Mouse (Mus musculus): ENCODE data around the gene Ndufa6.
A peak's percentile ranks its signal among the peaks of the same experiment; 100 is the strongest.

Ndufa6 gene

DNA sequence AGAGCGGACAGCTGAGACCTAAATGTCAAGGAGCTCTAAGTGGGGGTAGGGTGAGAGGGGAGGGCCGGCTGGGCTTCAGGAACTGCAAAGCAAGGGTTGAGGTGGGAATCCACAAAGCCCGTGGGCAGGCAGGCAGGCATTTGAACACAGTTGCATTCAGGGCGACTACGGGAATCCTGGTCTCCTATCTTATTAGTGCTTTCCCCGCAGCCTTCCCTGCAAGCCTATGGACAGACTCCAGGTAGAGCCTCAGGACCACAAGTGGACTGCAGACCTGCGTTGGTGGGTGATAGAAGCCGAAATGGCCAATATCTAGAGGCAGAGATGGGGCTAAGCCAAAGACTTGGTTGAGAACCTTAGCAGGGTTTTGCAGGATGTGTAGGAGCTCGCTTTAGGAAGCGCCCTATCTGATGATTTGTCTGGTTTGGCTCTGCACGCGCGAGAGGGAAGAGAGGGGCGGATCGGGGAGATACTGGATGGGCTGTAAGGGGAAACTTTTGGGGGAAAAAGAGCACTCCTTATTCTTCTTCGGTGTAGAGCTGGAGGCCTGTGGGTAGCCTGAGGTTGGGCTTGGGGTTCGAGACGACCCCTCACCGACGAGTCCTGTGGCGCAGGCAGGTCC, 13.6 kb downstream of the Ndufa6 start:
- DNase-seq: peak; percentile 4

DNA sequence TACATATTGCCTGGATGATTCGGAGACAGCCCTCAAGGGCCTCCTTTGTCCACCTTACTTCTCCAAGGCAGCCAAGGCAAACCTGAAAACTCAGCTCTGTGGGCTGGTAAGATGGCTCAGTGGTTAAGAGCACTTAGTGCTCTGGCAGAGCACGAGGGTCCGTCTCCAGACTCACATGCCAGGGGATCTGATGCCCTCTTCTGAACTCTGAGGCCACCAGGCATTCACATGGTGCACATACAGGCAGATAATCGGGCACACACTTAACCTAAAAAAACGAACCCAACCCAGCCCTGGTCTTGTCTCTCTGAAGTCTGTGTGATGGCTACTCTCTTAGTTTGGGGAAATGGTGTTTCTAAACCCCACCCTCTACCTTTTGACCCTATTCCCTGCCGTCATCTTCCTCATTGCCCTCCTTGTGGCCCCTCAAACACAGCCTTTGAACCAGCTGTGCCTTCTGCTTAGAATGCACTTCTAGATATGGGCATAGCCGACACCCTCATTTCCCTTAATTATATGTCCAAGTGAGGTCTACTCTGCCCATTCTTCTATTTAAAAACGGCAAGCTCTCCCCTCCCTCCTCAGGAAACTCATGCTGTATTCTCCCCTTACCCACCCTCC, 14.4 kb downstream of the Ndufa6 start:
- DNase-seq: no peak

DNA sequence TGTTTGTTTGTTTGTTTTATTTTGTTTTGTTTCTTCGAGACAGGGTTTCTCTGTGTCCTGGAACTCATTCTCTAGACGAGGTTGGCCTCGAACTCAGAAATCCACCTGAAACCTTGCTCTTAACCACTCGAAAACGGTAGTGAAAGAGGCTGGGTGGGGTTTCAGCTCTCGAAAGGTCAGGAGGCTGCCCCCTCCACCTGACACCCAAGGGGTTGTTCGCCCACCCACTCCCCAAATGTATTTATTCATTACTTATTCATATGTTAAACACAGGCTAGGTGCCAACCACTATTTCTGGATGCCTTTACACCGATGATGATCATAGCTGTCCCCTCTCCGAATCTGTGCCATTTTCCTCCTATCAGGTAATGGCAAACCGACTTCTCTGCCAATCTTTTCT, 15.0 kb downstream of the Ndufa6 start:
- peak; percentile 32 for DNase-seq

DNA sequence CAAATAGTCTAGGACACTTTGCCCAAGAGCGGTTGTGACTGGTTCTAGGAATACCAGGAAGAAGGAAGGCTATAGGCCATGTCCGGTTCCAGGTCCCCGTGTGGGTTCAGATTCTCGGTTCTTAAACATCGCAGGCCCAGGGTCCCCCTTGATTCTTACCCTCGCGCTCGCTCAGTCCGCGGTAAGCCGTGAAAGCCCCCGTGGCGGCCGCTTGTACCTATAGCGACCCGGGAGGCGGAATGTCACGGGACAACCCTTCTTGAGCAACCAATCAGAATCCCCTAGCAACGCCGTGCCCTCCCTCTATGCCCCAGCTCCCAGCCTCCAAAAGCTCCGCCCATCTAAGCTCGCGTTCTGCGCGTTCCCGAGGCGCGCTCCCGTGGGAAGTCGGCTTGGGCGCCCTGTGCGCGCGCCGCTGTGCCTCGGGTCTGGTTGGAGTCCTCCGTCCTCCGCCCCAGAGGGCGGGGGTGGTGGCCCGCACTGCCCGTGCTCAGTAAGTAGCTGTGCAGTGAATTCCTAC, 15.5 kb downstream of the Ndufa6 start, which contains the start of the genes Naga, Pheta2 and Smdt1:
TSS of gene Naga (minus strand) at position 333 of the 520 bp plus-strand sequence.
TSS of gene Pheta2 (plus strand) at position 350 of the 520 bp plus-strand sequence.
TSS of gene Smdt1 (plus strand) at position 367 of the 520 bp plus-strand sequence.
- DNase-seq: peak; percentile 97

DNA sequence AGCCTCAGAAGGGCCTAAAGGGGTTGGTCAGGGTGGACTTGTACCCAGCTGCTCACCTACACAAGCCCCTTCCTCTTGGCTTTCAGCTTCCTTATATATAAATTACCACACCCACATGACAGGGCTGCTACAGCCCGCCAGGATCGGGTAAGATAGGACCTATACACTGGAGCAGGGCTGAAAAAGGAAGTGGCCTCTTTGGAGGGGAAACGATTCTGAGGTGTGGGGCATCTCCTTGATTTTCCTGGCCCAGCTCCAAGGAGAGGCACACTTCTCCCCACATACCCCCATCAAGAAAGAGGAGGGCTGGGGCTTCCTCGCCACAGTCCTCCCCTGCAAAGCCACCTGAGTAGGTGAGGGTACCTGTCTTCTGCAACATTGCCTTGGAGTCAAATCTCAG, 16.2 kb downstream of the Ndufa6 start:
- no peak for DNase-seq

DNA sequence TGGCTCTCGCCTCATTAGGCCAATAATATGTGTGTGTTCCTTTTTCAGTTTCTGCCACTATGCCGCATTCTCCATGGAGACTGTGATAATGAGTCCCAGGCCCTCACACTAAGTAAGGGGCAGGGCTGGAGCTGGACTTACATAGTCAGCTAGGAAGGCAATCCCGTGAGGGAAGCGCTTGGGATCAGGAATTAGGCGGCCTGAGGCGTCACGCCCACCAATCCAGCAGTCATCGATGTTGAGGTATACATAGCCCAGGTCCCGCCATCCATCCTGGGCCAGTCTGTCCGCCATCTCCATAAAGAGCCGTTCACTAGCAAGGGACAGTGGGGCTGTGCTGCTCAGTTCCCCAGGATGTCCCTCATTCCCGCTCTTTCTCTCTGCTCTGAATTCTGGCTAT, 17.5 kb downstream of the Ndufa6 start:
- DNase-seq: no peak

DNA sequence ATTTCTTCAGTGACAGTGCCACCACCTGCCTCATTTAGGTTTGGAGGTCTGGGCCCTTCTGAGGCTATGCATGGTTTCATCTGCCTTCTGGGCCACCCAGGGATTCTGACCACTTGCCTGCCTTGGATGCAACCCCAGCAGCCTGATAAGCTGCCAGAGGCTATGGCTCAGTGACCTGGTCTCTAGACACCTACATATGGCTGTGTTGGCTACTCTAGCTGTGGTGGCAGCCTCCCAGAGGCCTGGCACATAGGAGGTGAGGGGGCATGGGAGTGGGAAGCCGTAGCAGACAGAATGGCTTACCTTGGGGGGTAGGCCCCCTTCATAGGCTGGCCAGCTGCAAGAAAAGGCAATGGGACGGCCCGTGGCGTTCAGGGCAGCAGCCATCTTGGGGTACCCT, 18.9 kb downstream of the Ndufa6 start:
- no peak for DNase-seq

DNA sequence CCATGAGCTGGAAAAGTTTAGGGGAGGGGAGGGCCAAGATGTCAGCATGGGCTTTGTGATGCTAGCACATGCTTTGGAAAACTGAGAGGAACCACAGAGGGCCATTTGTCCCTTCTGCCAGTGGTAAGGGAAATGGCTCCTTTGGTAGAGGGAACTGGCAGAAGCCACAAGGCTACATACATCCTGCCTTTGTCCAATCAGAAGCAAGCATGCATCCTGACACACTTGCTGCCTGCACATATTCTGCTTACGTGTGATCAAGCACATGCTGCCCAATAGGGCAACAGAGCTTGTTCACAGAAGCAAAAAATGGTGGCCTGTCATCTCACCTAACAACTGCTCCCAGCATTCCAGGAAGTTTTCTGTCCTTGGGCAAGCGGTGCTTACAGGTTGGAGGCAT, 28.7 kb downstream of the Ndufa6 start:
- no peak for DNase-seq

DNA sequence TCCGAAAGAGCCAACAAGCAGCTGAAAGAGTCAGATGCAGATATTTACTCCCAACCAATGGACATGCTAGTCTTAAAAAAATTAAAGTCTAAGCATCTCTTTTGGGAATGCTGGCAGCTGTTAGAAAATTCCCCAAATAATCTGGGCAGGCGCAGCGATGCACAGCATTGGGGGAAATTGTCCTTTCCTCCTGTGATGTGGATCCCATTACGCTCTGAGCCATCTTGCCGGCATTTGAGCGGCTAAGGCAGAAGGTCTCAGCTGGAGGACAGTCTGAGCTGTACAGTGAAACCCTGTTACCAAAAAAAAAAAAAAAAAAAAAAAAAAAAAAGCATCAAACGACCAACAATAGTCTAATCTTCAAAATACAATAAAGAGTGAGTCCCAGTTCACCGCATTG, 31.9 kb downstream of the Ndufa6 start:
- DNase-seq: no peak

DNA sequence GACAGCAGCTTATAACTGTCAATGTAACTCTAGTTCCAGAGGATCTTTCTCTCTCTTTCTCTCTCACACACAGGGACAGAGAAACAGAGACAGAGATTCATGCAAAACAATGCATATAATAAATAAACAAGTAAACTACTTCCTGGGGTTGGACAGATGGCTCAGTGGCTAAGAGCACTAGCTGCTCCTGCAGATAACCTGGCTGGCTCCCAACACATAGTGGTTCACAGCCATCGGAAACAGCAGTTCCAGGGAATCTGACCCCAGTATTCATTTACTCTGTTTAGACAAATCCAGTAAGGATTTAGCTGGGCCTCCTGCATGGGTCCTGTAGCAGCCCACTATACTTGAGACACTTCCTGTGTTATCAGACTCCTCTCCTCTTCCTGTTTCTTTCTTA, 34.5 kb downstream of the Ndufa6 start:
- DNase-seq: no peak

DNA sequence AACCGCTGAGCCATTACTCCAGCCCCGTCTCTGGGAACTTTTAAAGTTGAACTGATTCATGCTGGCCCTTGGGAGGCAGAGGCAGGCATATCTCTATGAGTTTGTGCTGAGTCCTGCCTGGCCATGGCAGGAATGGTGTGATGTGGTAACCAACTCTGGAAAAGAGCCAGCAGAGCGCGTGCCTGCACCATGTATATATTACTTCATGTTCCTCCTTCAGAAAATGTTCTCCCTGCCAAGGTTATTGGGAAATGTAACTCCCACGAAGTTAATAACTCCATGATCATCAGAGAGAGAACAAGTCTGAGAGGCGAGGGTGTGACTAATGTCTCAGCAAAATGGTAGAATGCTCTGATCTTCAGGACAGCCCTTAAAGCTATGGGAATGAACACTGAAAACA, 36.3 kb downstream of the Ndufa6 start:
- DNase-seq: no peak

DNA sequence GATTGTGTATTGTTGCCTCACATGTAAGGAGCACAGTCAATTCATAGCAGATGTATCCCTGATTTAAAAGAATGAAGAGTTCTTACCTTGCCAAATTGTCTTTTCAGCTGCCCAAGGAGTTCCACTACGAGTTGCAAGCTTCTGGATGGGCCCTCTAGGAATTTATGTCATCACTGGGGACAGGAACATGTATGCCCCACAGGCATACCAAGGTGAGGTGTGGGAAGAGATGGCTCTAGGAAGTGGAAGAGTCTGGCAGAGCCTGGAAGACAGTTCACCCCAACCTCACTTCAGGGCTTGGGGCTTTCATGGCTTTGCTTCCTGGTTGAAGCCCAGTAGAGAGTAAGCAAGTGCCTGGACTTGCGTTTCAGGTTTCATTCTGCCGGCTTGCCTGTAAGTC, 45.7 kb downstream of the Ndufa6 start:
- DNase-seq: no peak

DNA sequence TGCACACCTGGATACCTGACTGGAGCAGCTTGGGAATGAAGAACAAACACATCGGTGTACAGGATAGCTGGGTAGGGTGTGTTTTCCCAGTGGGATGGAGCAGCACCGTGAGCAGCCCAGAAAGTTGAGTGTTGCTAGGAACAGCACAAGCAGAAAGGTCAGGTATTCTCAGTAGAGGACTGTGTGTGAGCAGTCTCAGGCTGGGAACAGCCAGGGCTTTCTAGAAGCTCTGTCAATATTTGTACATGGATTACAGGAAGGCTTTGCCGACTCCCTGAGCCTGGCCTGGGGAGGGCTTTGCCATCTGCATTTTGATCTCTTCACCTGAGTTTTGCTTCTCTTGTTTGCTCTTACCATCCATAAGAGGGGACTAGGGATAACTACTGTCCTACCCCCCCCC, 47.0 kb downstream of the Ndufa6 start:
- DNase-seq: no peak

Measured in thymus, postnatal 14 days (tissue).